Mouse (Mus musculus): ENCODE data around the gene Ngfr.
A peak's percentile ranks its signal among the peaks of the same experiment; 100 is the strongest.

Gene Ngfr

GRCm38 (mm10) chr11:95595438-95596149, 8.1 kb upstream of the Ngfr start:
- DNase-seq (ENCODE audit: low read depth), result no peak

GRCm38 (mm10) chr11:95594686-95595212, 7.2 kb upstream of the Ngfr start:
- DNase-seq (ENCODE audit: low read depth), result no peak

GRCm38 (mm10) chr11:95593501-95593900, 6.0 kb upstream of the Ngfr start:
- no peak for DNase-seq (ENCODE audit: low read depth)

GRCm38 (mm10) chr11:95592691-95593090, 5.2 kb upstream of the Ngfr start:
- DNase-seq (ENCODE audit: low read depth), result no peak

- DNase-seq (ENCODE audit: low read depth), result no peak
Measured at GRCm38 (mm10) chr11:95589195-95589594, 1.7 kb upstream of the Ngfr start.

- no peak for DNase-seq (ENCODE audit: low read depth)
Measured at GRCm38 (mm10) chr11:95586751-95587422, 648 bp downstream of the Ngfr start.

GRCm38 (mm10) chr11:95586184-95586583, 1.4 kb downstream of the Ngfr start:
- peak; percentile 42 for DNase-seq (ENCODE audit: low read depth)

- no peak for DNase-seq (ENCODE audit: low read depth)
Measured at GRCm38 (mm10) chr11:95585684-95586083, 1.9 kb downstream of the Ngfr start.

GRCm38 (mm10) chr11:95585281-95585680, 2.3 kb downstream of the Ngfr start:
- no peak for DNase-seq (ENCODE audit: low read depth)

- no peak for DNase-seq (ENCODE audit: low read depth)
Measured at GRCm38 (mm10) chr11:95584651-95585050, 2.9 kb downstream of the Ngfr start.

- no peak for DNase-seq (ENCODE audit: low read depth)
Measured at GRCm38 (mm10) chr11:95583396-95583795, 4.1 kb downstream of the Ngfr start.

GRCm38 (mm10) chr11:95582193-95582592, 5.3 kb downstream of the Ngfr start:
- no peak for DNase-seq (ENCODE audit: low read depth)

GRCm38 (mm10) chr11:95579455-95579854, 8.1 kb downstream of the Ngfr start:
- DNase-seq (ENCODE audit: low read depth), result no peak

- peak; percentile 34 for DNase-seq (ENCODE audit: low read depth)
Measured at GRCm38 (mm10) chr11:95577776-95578446, 9.6 kb downstream of the Ngfr start.

GRCm38 (mm10) chr11:95576299-95576698, 11.2 kb downstream of the Ngfr start:
- DNase-seq (ENCODE audit: low read depth), result no peak

- DNase-seq (ENCODE audit: low read depth), result no peak
Measured at GRCm38 (mm10) chr11:95575791-95576190, 11.7 kb downstream of the Ngfr start.

GRCm38 (mm10) chr11:95574786-95575334, 12.7 kb downstream of the Ngfr start:
- DNase-seq (ENCODE audit: low read depth), result no peak

GRCm38 (mm10) chr11:95572227-95572626, 15.3 kb downstream of the Ngfr start:
- no peak for DNase-seq (ENCODE audit: low read depth)

- no peak for DNase-seq (ENCODE audit: low read depth)
Measured at GRCm38 (mm10) chr11:95571755-95572154, 15.8 kb downstream of the Ngfr start.

- DNase-seq (ENCODE audit: low read depth), result no peak
Measured at GRCm38 (mm10) chr11:95570827-95571619, 16.5 kb downstream of the Ngfr start.

GRCm38 (mm10) chr11:95569908-95570307, 17.6 kb downstream of the Ngfr start:
- no peak for DNase-seq (ENCODE audit: low read depth)

All from c-Kit-positive CD71-positive TER-119-negative erythroid progenitor cells, embryonic 14.5 days (primary cell).